Mouse (Mus musculus) G1E-ER4 (cell line): ENCODE measurements around the gene Dcun1d4. TPM values are rescaled to one million over a fixed set of nuclear protein-coding genes. Genes with fewer than 3 reads are reported as not detected.

Source experiments
- GATA1 ChIP-seq: IDR thresholded peaks from one replicate; pipeline ENCODE4 v1.8.0; 2012; ENCODE audit warnings: low read length, inconsistent platforms
- polyA plus RNA-seq: library from polyadenylated mRNA; stranded (reverse); fragments of >175 nt; gene quantifications from 2 replicates; pipeline ENCODE4 v1.2.3, GENCODE M21; 2012

The Dcun1d4 gene
- polyA plus RNA-seq, 1 experiment = 22.2 TPM

DNA sequence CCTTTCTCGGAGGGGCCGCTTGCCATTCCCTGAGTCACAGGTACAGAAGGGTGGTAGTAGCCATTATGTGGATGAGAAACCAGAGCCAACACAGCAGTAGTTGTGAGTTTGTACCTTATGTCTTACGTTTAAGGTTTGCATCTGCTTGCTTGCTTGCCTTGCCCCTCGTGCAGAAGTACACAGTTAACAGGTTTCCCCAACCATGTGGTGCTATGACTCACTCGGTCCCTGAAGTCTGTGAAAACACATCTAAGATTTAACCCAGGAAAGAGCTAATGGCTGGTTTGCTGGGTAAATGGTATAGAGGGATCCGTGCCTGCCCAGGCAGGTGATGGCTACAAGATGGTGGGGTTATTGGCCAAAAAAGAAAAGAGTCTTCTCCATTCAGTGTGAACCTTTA lies 78.0 kb downstream of the Dcun1d4 start:
- TF ChIP-seq GATA1 = no peak

DNA sequence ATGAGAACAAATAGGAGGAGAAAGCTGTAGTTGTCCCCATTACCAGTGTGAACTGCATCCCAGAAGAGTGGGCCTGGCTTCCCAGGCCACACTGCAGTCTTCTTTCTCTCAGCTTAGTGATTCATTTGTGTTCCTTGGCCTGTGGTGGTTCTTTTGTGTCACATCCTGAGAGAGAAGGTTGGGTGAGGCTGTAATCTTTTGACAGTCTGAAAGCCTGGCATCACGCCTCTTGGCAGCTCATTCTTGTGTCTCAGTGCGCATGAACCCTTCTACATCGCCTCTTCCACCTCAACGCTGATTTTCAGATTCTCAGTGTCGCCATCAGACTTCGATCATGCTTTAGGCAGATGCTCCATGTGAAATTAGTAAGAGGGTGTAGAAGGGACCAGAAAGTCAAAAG lies 83.2 kb downstream of the Dcun1d4 start:
- no peak for TF ChIP-seq GATA1

DNA sequence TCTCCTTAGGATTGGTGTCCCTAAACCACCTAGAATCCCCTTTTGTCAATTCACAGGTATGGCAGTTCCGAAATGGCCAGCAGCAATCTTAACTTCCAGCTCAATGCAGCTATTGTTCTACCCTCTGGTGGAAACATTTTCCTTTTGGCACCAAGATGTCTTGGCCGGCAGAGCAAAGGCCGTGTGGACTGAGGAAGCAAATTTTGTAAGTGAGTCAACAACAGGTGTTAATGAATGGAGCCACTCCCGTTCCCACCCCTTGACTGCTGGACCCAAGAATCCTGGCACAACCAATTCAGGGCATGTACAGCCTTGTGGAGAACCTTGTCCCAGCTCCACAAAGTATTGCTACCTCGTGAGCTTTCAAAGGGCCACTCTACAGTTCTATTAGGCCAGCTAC lies 85.3 kb downstream of the Dcun1d4 start:
- no peak for TF ChIP-seq GATA1

DNA sequence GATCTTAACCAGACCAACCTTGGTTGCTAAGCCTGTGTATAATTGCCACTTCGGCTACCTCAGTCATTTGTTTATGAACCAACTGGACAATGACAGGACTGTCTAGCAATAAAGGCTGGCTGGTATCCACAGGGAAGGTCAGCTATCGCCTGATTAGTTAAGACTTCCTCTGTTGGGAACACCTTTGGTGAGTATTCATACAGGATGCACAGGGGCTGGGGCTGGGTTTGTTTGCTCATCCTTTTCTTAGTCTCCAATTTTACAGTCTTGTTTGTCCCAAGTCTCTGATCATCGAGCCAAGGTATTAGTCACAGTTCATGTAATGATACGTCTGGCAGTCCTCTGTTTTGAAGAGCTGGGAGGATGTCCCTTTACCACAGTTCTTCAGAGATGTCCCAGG lies 86.1 kb downstream of the Dcun1d4 start:
- no peak for TF ChIP-seq GATA1

DNA sequence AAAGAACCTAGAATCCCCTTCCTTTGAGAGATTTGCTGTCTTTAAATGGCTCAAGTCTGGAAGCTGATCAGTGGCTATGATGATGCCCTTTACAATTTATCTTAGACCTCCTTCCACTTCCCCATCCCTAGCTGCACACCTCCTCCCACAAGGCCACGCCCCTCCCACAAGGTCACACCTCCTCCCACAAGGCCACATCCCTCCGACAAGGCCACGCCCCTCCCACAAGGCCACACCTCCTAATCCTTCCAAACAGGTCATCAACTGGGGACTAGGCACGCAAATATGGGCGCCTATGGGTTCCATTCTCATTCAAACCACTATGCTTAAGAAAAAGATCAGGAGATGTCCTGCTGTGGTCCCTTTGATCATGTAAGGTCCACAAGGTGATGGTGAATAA lies 88.4 kb downstream of the Dcun1d4 start:
- no peak for TF ChIP-seq GATA1

DNA sequence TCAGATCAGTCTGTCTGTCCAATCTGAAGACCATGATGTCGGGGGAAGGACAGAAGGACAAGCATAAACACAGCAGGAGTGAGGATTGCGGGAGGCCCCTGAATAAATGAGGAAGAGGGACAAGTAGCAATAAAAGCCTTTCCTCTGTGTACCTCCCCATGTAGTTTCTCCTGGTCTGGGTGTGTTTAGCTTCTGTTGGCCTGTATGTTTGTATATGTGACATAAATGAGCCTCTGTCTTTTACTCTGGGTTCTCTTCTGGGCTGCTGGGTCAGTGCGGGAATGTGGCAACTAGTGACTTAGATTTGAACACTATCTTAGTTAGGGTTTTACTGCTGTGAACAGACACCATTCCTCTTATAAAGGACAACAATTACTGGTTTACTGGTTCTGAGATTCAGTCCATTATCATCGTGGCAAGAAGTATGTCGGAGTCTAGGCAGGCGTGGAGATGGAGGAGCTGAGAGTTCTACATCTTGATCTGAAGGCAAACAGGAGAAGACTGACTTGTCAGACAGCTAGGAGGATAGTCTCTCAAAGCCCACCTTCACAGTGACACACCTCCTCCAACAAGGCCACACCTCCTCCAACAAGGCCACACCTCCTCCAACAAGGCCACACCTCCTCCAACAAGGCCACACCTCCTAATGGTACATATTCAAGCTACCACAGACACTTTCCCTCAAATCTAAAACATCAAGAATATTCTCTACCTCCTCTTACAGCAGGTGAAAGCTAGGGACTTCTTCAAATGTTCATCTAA lies 90.8 kb downstream of the Dcun1d4 start:
- no peak for TF ChIP-seq GATA1

DNA sequence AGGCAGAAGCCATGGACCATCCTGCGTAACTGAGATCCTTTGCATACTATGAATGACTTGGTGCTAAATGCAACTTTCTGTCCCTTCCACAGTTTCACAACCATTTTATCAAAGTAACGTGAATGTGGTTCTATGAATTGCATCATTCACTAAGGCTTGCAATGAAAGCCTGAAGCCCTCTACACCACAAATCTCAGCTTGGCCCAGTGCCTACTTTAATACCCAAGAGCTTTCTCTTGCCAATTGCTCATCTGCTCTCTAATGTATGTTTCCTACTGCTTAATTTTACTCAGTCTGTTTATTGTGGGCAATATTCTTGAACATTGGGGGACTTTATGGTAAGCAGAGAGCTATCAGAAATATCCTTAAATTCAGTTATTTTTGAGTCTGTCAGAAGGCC lies 92.0 kb downstream of the Dcun1d4 start:
- TF ChIP-seq GATA1 = no peak

DNA sequence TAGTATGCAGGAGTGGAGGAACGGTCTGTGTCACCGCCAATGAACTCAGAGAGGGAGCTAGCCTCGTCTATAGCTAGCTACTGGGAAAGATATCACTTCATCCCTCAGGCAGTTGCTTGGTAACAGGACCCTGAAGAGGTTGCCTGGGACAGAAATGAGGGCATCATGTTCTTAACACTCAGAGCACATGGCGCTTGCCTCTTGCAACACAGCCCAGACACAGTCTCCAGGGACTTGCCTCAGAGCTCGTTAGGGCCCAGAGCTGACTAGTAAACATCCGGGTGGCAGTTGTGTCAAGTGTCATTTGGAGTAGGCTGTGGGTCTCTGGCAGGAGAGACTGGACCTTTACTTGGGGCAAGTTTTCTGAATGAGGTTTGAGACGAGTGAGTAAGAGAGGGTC lies 93.0 kb downstream of the Dcun1d4 start:
- TF ChIP-seq GATA1 = no peak

DNA sequence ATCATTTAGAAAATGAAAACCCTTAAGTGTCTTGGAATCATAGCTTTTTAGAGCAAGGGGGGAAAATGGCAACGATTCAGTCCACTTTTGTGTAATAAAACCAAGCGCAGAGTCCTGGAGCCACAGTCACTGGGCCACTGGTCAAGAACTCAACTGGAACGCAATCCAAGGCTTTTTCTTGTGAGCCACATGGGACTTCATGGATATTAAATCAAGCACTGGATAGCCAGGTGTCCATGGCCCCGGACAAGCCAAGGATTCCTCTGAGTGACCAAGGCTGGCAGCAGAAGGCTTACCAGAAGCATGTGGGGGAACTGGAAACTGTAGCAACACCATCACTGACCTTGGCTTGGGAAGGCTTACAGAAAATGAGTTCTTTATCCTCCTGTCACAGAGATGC lies 93.8 kb downstream of the Dcun1d4 start:
- TF ChIP-seq GATA1 = no peak

DNA sequence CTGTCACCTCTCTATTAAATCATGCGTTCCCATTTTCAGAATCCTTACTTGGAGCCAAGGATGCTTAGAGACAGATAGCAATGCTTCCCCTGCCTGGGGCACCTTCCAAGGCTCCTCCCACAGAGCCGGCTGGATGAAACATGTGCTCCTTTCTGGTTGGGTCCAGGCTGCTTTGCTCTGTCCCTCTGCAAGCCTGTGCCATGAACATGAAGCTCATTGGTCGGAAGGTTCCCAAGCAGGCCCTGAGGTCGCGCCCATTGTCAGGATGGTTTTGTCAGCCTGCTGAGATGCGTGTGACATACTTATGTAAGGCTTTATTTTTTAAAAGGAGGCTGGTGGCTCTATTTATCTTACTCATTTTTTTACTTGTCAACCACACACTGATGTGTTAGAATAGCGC lies 95.9 kb downstream of the Dcun1d4 start:
- TF ChIP-seq GATA1 = no peak

DNA sequence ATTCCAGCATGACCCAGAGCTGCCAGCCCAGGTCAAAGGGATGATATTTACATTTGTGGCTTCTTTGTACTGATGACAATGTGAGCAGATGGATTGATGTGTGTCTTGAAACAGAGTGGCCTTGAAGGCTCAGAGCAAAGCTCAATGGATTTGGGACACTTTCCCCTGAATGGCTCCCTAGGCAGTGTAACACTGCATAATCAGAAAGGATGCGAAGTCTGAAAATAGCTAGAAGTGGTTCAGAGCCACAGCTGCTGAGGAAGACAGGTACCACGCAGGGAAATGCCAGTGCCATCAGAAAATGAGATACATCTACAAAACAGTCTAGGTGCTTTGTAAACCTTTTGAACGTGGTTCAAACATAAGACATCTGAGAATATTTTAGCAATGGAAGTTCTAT lies 97.3 kb downstream of the Dcun1d4 start:
- TF ChIP-seq GATA1 = no peak

DNA sequence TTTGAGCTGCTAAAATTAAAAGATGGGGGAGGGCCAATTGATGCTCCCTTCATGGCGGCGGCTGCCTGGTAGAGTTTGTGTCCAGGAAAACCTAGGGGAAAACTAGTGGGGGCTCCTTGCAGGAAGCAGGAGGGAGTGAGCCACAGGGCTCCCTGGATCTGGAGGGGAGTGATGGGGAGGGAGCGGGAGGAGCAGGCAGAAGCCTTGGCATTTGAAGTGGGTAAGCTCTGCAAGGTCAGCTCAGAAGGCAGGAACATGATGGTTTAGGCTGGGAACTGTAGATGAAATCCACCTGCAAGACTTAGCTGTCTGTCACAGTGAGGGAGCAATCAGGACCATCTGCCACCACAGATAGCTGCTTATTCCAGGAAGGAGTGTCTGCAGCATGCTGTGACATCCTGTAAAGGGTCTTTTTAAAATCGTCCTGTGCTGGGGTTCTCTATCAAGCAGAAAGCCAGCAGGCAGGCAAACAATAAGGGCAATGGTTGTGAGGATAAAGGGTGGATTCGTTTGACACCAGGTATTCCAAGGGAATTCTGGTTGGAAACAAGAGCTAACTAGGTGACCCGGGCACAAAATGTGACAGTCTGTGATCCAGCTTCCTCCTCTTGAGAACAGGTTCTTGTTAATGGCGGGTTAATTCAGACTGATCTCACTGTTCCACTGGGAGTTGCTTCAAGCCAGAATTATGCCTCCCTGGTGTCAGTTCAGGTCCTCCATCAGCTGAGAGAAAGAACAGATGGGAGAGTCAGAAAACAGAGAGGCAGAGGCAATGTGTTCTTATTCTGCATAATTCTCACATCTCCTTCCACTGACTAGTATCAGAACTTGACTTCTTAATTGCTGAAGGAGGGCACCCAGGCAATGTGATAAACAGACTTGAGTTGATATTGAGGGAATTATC lies 104.7 kb downstream of the Dcun1d4 start:
- no peak for TF ChIP-seq GATA1

DNA sequence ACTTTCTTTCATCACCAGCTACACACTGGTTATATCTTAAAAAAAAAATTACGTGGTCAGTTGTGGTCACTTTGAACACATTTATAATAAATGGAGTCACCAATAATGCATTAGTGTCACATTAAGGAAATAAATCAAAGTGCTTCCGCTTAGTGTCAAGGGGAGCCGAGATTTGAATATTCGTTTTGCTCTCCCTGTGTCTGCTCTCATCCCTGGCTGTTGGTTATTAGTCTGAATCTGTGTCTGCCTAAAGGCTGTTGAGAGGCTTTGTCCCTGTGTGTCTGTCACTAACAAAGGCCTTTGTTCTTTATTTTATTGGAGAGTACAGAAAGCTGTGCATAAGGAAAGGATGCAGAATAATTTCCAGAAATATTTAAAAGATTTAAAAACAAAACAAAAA lies 105.8 kb downstream of the Dcun1d4 start:
- TF ChIP-seq GATA1 = no peak

DNA sequence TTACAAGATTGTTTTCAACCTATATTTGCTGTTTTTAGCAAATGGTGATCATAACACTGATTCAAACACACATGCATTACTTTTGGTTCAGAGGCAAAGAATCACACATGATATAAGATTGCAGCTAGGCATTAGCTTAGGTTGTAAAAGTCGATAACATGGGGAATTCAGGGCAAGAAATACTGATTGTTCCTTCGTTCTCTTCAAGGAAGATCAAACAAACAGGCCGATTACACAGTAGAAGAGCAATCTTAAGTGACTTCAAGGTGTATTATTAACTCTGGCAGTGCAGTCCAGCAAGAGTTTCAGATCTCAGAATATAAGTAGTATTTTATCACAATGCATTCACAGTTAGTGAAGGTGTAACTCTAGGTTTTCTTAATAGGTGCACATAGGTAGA lies 106.3 kb downstream of the Dcun1d4 start:
- no peak for TF ChIP-seq GATA1

DNA sequence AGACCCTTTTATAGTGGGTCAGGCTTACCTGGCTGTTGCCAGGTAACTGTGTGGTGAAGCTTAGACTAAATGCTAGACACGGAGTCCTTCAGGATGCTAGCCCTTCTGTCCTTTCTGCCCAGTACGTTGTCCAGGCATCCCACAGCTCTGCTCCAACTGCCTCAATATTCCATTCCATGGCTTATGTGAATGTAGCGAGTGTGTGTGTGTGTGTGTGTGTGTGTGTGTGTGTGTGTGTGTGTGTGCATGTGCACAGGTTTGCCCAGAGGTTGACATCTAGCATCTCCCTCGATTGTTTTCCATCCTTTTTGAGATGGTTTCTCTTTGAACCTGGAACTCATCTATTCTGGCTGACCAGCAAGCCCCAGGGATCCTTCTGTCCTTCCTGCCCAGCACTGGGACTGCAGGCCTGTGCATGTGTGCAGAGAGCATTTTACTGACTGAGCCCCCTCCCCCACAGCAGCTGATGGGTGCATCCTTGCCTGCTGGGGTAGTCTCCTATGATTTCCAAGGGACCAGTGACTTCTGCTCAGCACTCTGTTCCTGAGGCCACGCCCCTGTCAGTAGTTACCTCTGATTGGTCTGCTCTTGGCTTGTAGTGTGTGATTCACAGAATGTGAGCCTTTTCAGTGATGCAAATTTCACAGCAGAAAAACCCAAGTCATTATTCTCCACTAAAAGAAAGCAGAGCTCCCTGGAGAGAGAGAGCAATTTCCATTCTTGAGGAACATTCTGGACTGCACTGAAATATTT lies 118.3 kb downstream of the Dcun1d4 start:
- no peak for TF ChIP-seq GATA1

DNA sequence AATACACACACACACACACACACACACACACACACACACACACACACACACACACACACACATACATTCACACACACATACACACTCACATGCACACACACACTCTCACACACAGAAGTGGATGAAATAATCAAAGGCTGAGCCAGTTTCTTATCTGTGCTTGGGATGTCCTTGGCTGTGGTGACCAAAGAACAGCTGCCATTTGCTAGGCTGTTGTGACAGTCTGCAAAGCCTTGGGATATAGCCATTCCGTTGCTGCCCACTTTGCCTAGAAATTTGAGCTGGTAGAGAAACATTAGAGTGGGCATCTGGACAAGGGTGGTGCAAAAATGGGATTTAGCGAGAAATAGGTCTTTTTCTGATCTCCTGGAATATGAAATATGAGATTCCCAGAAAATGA lies 119.2 kb downstream of the Dcun1d4 start:
- TF ChIP-seq GATA1 = no peak
